Mouse (Mus musculus) c-Kit-negative CD71-positive TER-119-positive erythroid progenitor cells, embryonic 14.5 days (primary cell): ENCODE data around the gene Tmprss12.
"Not testable (repeated sequence)": the region's sequence is repeated elsewhere in the genome, so short reads cannot be mapped to it uniquely, and the experiment has no call there.

Experiments
- DNase-seq: peaks from one replicate; pipeline ENCODE4 v3.0.0-alpha.2; 2013; ENCODE audit warnings: low read depth, low spot score

The Tmprss12 gene

DNA sequence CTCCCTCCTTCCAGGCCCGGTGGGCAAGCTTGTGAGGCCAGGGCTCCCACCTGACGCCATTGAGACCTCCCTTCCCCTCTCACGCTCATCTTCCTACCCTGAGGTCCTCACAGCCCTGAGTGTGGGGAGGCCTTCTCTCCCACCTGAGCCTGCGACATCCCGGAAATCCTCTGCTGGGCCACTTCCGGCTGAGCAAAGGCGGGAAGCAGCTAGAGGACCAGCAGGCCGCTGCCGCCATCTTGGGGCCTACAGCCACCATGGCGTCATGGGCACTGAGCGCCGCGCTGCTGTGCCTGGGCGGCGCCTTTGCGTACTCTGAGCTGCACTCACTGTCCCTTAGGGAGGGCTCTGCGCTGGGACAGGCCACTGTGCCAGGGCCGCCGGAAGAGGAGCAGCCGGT is at the start of gene Tmprss12:
Gene Tmprss12, plus strand, starts transcription at position 212 of the 400 bp plus-strand sequence.
- DNase-seq: no peak

DNA sequence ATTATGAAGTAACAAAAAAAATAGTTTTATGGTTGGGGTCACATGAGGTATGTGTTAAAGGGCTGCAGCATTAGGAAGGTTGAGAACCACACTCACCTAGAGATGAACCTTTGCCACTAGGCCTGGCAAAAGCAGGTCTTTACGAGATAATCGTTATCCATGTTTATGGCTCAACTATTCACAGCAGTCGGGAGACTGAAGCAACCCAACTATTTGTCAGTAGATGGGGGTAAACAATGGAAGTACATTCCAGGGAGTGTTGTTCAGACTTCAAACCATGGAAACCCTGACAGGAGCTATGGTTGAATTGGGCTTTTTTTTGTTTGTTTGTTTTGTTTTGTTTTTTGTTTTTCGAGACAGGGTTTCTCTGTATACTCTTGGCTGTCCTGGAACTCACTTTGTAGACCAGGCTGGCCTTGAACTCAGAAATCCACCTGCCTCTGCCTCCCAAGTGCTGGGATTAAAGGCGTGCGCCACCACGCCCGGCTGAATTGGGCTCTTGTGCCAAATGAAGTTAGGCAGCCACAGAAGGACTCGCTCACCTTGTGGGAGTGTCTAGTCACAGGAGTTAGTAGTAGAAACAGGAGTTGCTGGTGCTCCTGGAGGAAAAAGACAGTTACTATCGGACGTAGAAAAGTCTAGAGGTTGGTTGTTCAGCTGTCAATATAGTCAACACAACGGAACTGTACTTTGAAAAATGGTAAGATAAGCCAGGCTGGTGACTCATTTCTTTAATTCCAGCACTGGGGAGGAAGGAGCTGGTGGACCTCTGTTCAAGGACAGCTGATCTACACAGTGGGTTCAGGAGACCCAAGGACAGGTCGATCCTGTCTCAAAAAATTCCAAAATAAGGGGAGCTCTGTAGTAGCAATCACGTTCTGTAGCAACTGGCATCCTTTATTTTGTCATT is 48.8 kb upstream of the Tmprss12 start:
- DNase-seq: no peak

DNA sequence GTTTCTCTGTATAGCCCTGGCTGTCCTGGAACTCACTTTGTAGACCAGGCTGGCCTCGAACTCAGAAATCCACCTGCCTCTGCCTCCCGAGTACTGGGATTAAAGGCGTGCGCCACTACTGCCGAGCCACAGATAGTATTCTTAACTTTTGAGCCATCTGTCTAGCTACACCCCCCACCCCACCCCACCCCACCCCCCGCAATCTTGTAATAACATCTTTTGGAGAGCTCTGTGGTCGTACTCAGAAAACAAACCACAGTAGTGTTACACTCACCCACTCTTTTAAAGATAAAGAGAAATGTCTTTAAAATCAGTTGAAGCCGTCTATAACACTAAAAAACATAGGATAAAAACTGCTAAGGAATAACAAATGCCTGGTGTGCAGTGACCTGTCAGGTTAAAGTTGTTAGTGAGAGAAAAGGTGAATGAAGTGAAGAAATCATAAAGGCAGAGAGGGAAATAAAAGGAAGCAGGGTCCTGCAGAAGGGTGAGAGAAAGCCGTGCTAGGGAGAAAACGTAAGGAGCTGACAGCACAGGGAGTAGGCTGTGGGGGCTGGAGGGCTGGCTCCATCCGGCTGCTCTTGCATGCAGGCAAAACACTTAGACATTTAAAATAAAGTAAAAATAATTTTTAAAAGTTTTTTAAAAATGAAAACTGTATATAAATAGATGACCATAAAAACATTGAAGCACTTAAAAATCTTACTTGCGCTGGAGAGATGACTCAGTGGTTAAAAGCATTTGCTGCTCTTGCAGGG is 45.2 kb upstream of the Tmprss12 start:
- DNase-seq: no peak

DNA sequence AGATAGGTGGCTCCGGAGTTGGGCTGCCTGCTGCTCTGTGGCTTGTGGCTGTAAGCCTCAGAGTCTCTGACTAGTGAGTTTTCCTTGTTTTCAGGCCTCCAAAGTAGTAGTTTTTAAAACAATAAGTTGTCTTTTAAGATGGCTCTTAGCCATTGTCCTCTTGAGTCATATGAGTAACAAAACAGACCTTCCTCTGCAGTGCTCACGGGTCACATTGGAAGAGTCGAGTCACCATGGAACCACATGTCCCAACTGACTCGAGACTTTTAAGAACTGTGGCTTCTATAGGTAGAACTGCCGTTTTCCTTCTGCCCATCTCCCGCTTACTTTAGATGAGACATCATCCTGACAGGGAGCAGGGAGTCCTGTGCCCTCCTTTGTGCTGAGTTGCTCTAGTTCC is 43.7 kb upstream of the Tmprss12 start:
- no peak for DNase-seq

DNA sequence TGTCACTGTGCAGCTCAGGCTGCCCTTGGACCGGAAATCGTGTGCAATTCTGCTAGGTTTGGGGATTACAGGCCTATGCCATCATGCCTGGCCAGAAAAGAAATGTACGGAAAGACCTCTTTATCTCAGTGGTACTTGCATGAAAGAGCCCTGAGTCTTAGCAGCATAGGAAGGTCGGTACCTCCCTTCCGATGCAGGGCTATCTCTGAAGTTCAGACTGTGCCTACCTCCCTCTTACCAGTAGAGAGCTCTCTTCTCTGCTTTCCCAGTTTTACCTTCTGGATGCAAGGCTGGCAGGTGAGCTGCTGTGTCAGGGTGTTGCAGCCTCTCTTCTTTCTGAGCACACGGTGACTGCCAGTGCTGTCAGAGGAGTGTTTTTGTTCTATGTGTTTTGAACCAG is 38.9 kb upstream of the Tmprss12 start:
- DNase-seq: no peak

DNA sequence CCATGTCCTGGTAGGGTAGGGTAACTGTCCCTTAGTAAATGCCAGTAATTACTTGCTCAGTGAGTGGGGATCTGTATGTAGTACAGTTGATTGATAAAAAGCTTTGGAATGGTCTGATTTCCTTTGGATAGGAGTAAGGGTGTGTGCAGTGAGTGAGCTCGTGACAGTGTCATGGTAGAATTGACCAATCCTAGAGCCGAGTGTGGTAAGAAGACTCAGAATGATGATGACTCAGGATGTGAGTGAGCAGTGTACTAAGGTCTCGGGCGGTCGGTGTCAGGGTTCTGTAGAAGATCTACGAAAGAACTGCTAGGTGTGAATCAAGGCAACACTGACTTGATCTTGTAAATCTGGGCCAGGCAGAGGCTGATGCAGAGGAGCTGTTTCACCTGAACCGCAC is 34.7 kb upstream of the Tmprss12 start:
- no peak for DNase-seq

DNA sequence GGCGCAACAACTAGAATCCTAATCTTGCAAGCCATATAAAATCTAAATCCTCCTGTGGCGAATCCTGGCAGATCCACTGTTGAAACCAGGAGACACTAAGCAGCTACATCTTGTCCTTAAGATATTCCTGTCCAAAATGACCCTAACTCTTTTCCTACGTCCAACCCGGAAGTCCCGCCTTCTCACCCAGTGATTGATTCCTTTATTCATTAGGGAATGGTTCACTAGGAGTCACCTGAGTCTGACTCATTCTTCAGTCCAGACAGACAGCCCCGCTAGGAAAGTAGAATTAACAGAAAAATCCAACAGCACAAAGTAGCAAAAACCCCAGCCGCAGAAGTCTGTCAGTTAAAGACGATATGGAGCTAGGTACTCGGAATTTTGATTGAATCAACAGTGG is 33.3 kb upstream of the Tmprss12 start:
- no peak for DNase-seq

DNA sequence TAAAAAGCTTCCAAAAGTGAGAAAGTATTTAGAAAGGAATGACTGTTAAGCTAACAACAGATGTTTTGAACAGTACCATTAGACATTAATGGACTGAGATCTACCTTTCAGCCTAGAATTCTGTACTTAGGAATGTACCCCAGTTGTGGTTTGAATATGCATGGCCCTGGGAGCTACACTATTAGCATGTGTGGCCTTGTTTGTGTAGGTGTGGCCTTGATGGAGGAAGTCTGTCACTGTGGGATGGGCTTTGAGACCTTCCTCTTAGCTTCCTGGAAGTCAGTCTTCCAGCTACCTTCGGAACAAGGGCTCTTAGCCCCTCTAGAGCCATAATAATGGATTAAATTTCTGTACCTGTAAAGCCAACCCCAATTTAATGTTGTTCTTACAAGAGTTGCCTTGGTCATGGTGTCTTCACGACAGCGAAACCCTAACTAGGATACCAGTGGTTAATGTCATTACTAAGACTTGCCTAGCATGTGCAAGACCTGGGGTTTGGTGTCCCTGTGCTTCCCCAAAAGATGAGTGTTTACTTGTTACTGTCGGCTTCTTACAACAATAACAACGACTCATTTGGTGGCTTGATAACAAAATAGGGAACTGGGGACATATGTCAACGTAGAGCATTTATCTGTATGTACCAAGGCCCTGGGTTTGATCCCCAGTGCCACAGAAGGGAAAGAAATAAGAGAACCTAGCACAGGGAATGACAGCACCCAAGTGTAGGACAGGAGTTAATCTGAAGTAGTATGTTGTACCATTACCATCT is 31.8 kb upstream of the Tmprss12 start:
- no peak for DNase-seq

DNA sequence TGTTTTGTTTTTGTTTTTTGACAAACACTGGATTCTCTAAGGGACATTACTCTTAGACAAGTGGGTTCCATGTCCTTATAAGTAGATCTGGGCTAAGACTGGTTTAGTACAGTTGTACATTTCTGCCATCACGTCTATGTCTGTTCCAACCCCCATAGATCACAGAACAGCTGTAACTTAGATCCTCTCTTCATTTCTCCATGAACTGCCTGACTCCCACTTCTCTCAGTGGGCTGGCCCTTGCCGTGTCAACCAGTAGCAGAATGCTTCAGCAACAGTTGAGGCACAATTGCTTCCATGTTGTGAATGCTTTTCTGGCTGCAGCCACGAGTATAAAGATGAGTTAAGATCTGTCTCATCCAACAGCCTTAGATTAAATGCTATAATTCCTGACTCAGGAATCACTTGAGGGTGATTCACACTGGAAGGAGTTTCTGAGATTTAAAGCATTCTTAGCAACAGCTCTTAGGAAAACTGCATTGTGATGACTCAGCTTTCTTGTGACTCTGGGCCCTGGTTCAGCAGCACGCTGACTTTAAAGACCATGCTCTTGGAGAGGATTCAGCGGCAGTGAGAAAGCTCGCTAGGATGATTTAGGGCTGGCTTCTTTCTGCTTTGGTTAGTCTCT is 29.4 kb upstream of the Tmprss12 start:
- no peak for DNase-seq

DNA sequence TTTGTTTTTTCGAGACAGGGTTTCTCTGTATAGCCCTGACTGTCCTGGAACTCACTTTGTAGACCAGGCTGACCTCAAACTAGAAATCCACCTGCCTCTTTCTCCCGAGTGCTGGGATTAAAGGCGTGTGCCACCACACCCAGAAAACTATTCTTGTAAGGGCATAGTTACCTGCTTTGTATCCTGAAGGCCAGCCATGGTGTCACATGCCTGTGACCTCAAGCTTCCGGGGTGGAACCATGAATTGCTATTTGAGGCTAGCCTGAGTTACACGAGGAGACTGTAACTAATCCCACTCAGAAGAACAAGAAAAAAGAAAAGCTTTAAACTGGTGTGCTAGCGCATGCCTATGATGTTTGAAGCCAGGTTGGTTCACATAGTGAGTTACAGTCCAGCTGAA is 24.3 kb upstream of the Tmprss12 start:
- DNase-seq: no peak

DNA sequence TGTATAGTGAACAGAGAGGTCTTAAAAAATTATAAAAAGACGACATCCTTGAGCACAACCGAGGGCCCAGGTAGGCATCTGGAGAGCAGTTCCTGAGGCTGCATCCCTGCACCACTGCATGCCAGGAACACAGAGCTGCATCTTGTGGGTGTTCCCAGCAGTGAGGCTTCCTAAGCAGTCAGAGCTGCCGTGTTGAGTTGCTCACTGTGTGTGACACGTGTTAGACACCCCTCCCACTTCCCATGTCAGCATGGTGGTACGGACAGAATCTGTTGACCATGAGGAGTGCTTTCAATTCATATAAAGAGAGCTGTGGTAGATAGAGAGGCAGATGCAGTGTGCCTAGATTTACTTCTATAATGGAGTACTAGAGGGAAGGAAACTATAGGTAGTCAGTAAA is 23.3 kb upstream of the Tmprss12 start:
- no peak for DNase-seq

DNA sequence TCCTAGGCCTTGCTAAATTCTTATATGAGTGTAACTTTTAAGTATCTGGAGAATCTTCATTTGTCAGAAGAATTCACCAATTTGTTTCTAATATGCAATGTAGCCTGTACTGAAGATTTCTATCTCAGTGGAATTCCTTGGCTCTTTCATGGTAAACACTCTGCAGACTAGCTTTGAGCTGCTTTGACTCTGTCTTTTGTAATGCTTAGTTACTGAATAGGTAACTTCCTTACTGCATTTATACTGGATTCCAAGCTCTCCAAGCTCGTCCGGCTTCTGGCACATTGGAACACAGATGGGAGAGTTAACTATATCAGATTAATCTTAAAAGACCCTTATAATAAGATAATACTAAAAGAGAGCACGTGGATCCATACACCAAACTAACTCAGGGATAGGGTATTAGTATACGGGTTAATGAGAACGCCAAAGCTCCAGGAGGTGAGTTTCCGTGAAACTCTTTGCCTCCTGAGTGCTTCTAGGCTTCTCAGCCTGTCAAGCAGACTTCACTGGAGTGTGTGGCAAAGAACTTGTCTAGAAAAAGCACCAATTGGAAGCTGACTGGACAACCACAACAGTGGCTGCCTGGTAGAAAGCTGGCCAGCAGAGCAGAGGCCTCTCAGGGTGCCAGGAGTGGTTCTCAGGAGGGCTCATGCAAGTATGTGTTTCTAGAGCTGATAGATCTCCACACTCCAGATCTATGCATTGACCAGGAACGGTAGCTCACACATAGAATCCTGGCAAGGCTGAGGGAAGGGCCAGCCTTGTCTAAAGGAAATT is 21.8 kb upstream of the Tmprss12 start:
- no peak for DNase-seq

DNA sequence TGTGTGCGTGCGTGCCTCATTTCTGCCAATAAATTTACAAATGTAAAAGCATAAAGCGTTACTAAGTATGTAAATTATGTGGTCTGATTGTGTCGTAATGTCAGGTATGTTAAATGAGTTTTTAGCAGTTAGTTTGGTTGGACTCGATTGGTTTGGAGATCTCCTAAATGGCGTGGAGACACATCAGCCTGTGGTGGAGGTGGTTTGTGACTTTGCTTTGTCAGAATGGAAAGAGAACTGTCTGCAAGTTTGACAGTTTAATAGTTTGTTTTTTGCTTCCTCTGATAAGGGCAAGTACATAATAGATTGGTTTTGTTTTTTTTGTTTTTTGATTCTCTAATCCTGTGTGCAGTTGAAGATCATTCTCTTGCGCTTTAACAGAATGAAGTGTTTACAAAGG is 20.3 kb upstream of the Tmprss12 start:
- not testable (repeated sequence) for DNase-seq

DNA sequence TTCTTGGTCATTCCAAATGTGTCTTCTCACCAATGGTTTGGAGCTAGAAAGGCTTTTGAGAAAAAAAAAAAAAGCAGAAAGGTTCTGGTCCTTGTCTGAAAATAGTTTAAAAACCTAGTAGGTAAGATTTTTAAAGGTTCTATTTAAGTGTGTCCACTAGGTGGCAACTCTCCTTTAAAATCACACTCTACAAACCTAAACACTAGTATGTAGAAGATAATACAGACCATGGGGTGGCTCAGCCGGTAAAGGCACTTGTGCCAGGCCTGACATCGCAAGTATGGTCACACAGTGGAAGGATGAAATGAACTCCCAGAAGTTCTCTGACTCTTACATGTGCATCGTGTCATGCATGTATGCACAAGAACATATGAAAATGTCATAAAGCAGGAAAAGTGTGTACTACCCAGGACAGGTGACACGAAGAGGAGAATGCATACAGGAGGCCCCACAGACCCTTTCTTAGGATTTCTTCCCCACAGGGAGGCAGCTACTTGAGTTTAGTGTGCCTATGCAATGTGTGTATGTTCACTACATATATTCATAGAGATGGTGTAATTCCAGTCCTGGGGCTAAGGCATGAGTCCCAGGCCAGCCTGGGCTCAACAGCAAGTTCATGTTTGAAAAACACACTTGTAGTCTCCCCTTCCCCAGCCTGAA is 17.3 kb upstream of the Tmprss12 start:
- no peak for DNase-seq

DNA sequence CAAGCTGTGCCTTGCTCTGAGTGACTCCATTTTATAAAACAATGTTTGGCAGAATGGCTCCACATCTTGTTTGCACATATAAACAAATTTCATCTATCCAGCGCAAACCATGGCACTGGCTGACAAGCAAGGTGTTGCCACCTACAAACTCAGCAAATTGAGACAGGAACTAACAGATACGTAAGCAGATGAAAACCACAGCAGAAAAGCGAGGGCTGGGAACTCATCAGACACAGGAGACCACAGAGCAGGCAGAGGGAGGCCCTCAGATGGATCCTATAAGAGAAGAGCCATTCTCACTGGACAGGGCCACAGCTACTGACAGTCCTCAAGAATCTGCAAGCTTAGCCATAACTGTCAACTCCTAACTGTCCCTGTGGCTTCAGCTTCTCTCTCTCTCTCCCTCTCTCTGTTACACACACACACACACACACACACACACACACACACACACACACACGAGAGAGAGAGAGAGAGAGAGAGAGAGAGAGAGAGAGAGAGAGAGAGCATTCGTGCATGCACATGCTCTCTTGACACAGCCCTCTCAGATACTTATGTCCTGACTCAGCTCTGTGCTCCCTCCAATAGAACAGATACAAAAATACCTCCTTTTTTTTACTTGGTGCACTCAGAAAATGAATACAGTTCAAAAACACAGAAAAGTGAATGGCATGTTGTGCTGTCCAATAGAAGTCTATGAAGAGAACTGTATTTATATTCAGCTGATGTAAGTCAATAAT is 14.9 kb upstream of the Tmprss12 start:
- DNase-seq: no peak

DNA sequence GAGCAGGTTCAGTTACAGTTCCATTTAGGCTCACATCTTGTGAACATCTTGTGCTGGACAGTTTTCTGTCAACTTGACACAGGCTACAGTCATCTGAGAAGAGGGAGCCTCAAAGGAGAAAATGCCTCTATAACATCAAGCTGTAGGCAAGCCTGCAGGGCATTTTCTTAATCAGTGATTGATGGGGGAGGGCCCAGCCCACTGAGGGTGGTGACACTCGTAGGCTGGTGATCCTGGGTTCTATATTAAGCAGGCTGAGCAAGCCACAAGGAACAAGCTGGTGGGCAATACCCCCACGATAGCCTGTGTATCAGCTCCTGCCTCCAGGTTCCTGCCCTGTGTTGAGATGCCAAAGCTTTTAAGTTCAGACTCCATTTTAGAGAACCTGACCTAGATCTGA is 11.7 kb upstream of the Tmprss12 start:
- DNase-seq: no peak

DNA sequence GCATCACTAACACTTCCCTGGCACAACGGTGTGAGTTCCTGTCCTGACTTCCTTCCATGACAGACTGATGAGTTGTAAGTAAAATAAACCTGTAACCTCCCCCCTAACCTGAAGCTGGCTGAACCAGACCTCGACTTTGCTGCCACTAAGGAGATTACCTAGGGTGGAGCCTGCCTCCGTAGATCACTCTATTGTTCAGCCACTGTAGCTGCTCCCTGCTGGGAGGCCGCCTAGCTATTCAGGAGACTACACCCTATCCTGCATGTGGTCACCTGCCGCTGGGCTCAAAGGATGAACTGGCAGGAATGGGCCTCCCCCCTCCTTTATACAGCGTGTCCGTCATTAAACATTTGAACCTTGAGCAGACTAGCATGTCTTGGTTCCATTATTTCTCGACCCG is 10.9 kb upstream of the Tmprss12 start:
- DNase-seq: no peak

DNA sequence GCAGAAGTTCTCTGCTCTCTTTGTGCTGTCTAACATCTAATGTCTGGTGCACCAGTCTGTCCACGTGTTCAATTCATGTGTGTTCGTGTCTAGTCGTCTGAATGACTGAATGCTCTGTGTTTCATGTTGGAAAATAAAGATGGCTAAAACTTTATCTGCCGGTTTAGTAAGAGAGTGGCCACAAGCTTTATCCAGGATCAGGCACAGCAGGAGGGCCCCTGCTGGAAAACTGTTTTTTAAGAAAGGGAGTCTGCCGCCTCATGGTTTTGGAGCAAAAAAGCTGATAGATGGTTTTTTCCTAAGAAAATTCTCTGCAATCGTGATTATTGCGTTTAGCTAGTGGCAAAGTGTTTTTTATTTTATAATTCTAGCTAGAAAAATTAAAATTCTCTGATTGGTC is 10.0 kb upstream of the Tmprss12 start:
- not testable (repeated sequence) for DNase-seq

DNA sequence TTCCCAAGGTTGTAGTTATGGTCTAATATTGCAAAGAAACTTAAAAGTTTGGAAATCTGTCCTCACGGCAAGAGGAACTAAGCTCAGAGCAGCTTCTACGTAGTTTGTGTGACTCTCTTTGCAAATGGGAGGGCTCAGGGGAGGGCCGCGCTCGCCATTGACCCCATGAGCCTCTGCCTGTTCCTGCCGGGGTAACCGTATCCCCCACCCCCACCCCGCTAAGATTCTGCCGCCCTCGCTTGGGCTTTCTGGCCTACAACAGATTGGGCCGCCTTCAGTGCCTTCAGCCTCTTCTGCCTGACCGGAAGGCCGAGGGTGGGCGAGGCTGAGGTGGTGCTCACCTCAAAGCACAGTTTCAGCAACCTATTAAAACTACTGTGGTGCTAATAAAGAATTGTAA is 9.2 kb upstream of the Tmprss12 start:
- DNase-seq: no peak
